Mouse (Mus musculus): ENCODE measurements around the gene Pdcd5.

The Pdcd5 gene

GRCm38 (mm10) chr7:35647101-35647698 lies at the start of gene Pdcd5:
Gene Pdcd5, minus strand, starts transcription at chr7:35647521.
- peak; percentile 99 for DNase-seq (ENCODE audit: low spot score)

GRCm38 (mm10) chr7:35692641-35693040 lies 45.3 kb upstream of the Pdcd5 start:
- DNase-seq (ENCODE audit: low spot score): no peak

GRCm38 (mm10) chr7:35692117-35692516 lies 44.8 kb upstream of the Pdcd5 start:
- DNase-seq (ENCODE audit: low spot score): no peak

GRCm38 (mm10) chr7:35688781-35689349 lies 41.5 kb upstream of the Pdcd5 start:
- no peak for DNase-seq (ENCODE audit: low spot score)

- DNase-seq (ENCODE audit: low spot score): no peak
Observed at GRCm38 (mm10) chr7:35688276-35688675, 41.0 kb upstream of the Pdcd5 start.

GRCm38 (mm10) chr7:35687229-35687628 lies 39.9 kb upstream of the Pdcd5 start:
- DNase-seq (ENCODE audit: low spot score): no peak

GRCm38 (mm10) chr7:35686756-35687155 lies 39.4 kb upstream of the Pdcd5 start:
- peak; percentile 21 for DNase-seq (ENCODE audit: low spot score)

- DNase-seq (ENCODE audit: low spot score): no peak
Observed at GRCm38 (mm10) chr7:35686216-35686615, 38.9 kb upstream of the Pdcd5 start.

- DNase-seq (ENCODE audit: low spot score): no peak
Observed at GRCm38 (mm10) chr7:35683409-35684122, 36.2 kb upstream of the Pdcd5 start.

- no peak for DNase-seq (ENCODE audit: low spot score)
Observed at GRCm38 (mm10) chr7:35681559-35681958, 34.2 kb upstream of the Pdcd5 start.

GRCm38 (mm10) chr7:35678976-35679375 lies 31.7 kb upstream of the Pdcd5 start:
- no peak for DNase-seq (ENCODE audit: low spot score)

- no peak for DNase-seq (ENCODE audit: low spot score)
Observed at GRCm38 (mm10) chr7:35668066-35669041, 21.0 kb upstream of the Pdcd5 start.

- DNase-seq (ENCODE audit: low spot score): no peak
Observed at GRCm38 (mm10) chr7:35663790-35664376, 16.6 kb upstream of the Pdcd5 start.

- no peak for DNase-seq (ENCODE audit: low spot score)
Observed at GRCm38 (mm10) chr7:35659173-35659572, 11.9 kb upstream of the Pdcd5 start.

GRCm38 (mm10) chr7:35657829-35658228 lies 10.5 kb upstream of the Pdcd5 start:
- no peak for DNase-seq (ENCODE audit: low spot score)

GRCm38 (mm10) chr7:35651583-35652270 lies 4.4 kb upstream of the Pdcd5 start:
- DNase-seq (ENCODE audit: low spot score): no peak

GRCm38 (mm10) chr7:35650716-35651410 lies 3.5 kb upstream of the Pdcd5 start:
- no peak for DNase-seq (ENCODE audit: low spot score)

- DNase-seq (ENCODE audit: low spot score): no peak
Observed at GRCm38 (mm10) chr7:35649071-35649470, 1.8 kb upstream of the Pdcd5 start.

GRCm38 (mm10) chr7:35648239-35649069 lies 1.1 kb upstream of the Pdcd5 start:
- DNase-seq (ENCODE audit: low spot score): no peak

Measured in ovary, postnatal 10 days (tissue).